Mouse (Mus musculus) cortical plate, adult 2 months (tissue): ENCODE results near the gene Sptbn4.

ENCODE experiments used
- CTCF ChIP-seq: fragments of 200-500 bp; IDR thresholded peaks from 2 replicates; pipeline ENCODE4 v1.5.1; 2011; ENCODE audit warnings: mild to moderate bottlenecking, control low read depth, low read length; ENCODE audit not compliant: insufficient read depth; ENCODE audit errors: extremely low read depth
- POLR2A ChIP-seq: fragments of 200-500 bp; IDR thresholded peaks from 2 replicates; pipeline ENCODE4 v1.6.1; 2011; ENCODE audit warnings: mild to moderate bottlenecking, low read length, control low read depth; ENCODE audit not compliant: insufficient read depth; ENCODE audit errors: extremely low read depth

GRCm38 (mm10) chr7:27454461-27455121, 7.1 kb upstream of the Sptbn4 start:
- TF ChIP-seq POLR2A, result no peak
- TF ChIP-seq CTCF, result no peak
